Mouse (Mus musculus): ENCODE measurements around the gene Dnaja4.

Dnaja4 gene

DNA sequence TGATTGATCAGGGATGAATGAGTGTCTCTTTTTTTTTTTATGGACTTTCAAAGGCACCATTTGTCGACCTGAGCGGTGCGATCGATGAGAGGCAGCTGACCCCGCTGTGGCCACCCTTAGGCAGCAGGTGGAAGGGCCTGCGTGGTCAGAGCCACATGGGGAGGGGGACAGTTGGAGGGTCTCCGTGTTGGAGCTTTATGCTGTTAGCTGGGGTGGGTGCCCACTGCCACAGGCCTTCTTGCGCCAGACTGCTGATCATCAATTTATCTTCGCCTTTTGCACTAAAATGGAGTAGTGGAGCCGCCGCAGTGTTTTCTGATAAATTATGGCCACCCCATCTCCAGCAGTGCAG, 54.2 kb downstream of the Dnaja4 start:
- no peak for DNase-seq

GRCm38 (mm10) chr9:54759592-54759991, 60.9 kb downstream of the Dnaja4 start:
- DNase-seq = no peak

- no peak for DNase-seq
Observed at GRCm38 (mm10) chr9:54764091-54764490, 65.4 kb downstream of the Dnaja4 start.

DNA sequence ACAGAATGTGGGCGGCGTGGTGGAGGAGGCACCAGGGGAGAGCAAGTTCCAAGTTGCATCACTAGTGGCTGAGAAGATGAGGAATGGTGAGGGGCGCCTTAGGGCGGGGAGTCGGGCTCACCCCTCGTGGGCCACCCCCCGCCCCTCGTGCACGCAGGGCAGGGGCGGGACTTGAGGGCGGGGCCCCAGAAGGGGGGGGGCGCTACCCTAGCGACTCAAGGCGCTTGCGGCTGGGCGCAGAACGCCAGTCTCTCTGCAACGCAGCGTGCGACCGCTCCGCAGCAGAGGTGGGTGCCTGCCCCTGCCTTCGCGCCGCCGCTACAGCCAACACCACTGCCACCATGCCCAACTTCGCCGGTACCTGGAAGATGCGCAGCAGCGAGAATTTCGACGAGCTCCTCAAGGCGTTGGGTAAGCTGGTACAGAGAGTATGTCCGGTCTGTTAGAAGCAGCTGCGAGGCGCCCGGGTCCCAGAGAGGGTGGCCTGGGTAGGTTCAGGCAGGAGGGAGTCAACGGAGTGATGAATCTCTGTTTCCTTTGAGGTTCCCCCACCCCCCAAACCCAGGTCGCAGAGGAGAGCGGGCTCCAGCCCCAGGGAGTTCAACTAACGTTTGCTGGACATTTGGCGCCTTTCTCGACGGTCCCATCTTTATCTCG, 66.0 kb downstream of the Dnaja4 start, which contains the start of gene Crabp1:
Gene Crabp1 (plus strand): TSS at position 188 of the 657 bp plus-strand sequence.
- DNase-seq = no peak

DNA sequence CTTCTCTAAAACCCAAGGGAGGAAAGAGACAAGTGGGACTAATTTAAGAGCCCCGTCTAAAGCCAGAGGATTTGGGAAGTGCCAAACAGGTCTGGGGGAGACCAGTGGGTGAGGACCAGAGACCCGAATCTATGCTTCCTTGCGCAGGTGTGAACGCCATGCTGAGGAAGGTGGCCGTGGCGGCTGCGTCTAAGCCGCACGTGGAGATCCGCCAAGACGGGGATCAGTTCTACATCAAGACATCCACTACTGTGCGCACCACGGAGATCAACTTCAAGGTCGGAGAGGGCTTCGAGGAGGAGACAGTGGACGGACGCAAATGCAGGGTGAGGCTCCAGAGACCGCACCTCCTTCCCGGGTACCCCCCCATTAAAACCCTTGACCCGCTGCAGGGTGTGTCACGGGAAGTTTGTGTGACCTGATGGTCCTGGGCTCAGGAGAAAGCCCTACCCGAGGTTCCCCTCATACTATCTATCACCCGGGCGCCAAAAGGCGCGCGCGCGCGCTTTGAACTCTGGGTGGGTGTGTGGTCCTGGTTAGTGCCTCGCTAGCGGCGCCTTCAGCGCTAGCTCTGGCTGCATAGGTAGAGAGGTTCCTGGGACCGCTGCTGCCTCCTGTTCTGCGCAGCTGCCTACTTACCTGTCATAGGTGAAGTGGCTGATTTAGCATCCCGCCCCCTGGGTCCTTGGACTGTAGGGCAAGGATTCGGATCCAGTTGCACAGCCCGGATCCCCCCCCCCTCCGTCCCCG, 66.8 kb downstream of the Dnaja4 start:
- DNase-seq = no peak

Data from cerebellum, postnatal 14 days (tissue).